Mouse (Mus musculus) liver, adult 2 months (tissue): ENCODE data around the gene Olfr329-ps. TPM values are rescaled to one million over a fixed set of nuclear protein-coding genes. Genes with fewer than 3 reads are reported as not detected.

Source experiments
- DNase-seq: peaks from one replicate; pipeline ENCODE4 v3.0.0-alpha.2; 2011; ENCODE audit warnings: low read depth, low spot score; ENCODE audit errors: extremely low read depth
- H3K27ac ChIP-seq: fragments of 200-500 bp; replicated peaks from 2 replicates; pipeline ENCODE4 v1.5.1; 2012; ENCODE audit warnings: low read depth, mild to moderate bottlenecking, control low read depth, inconsistent platforms, low read length; ENCODE audit not compliant: insufficient read depth
- H3K27me3 ChIP-seq: fragments of 200-500 bp; 2 replicates; pipeline ENCODE4 v1.6.1; 2012; ENCODE audit warnings: mild to moderate bottlenecking, moderate library complexity, low read length, inconsistent platforms; ENCODE audit not compliant: control insufficient read depth, insufficient read depth
- H3K36me3 ChIP-seq: fragments of 200-500 bp; 2 replicates; pipeline ENCODE4 v1.6.1; 2012; ENCODE audit warnings: low read length, inconsistent platforms; ENCODE audit not compliant: control insufficient read depth, insufficient read depth
- H3K4me1 ChIP-seq: fragments of 200-500 bp; 2 replicates; pipeline ENCODE4 v1.6.1; 2011; ENCODE audit warnings: low read length; ENCODE audit not compliant: control insufficient read depth, insufficient read depth
- H3K4me3 ChIP-seq: fragments of 200-500 bp; 2 replicates; pipeline ENCODE4 v1.5.1; 2011; ENCODE audit warnings: low read depth, mild to moderate bottlenecking, control low read depth, low read length, moderate library complexity; ENCODE audit not compliant: insufficient read depth
- H3K79me2 ChIP-seq: fragments of 200-500 bp; 2 replicates; pipeline ENCODE4 v1.6.1; 2012; ENCODE audit warnings: inconsistent platforms, mild to moderate bottlenecking, low read length, moderate library complexity; ENCODE audit not compliant: control insufficient read depth, insufficient read depth
- H3K9ac ChIP-seq: fragments of 200-500 bp; 2 replicates; pipeline ENCODE4 v1.6.1; 2012; ENCODE audit warnings: low read depth, mild to moderate bottlenecking, control low read depth, inconsistent platforms, low read length
- CTCF ChIP-seq: fragments of 200-500 bp; IDR thresholded peaks from 2 replicates; pipeline ENCODE4 v1.5.1; 2011; ENCODE audit warnings: low read depth, low read length, control low read depth
- POLR2A ChIP-seq: fragments of 200-500 bp; IDR thresholded peaks from 2 replicates; pipeline ENCODE4 v1.6.1; 2011; ENCODE audit warnings: low read length, control low read depth; ENCODE audit not compliant: insufficient read depth; ENCODE audit errors: extremely low read depth
- WGBS: fragments of 180-500 bp; shearing (Covaris S2); methylation state at CpG from one replicate; pipeline ENCODE4 v1.1.7; 2018; 5-methylcytosine and 5-hydroxymethylcytosine counted together
- polyA plus RNA-seq: library from polyadenylated mRNA; depleted of rRNA; stranded (reverse); fragments of >200 nt; gene quantifications from 2 replicates; pipeline ENCODE4 v1.2.3, GENCODE M21; 2012; rRNA removed
- total RNA-seq: library from RNA; depleted of rRNA; stranded (reverse); fragments of >200 nt; gene quantifications from 2 replicates; pipeline ENCODE4 v1.2.3, GENCODE M21; 2014; rRNA removed

Olfr329-ps gene
- not detected in 2 replicates for total RNA-seq
- not detected in 2 replicates for polyA plus RNA-seq

GRCm38 (mm10) chr11:58546322-58546721 lies at the start of gene Olfr329-ps:
TSS of gene Olfr329-ps (minus strand) at chr11:58546422.
- H3K9ac ChIP-seq, result no peak within 1 kb of the TSS
- peaks cover 3% of the 10 kb centered on the region; the same call in 1 of the 2 replicates for H3K4me1 ChIP-seq
- H3K79me2 ChIP-seq, result no peaks in the 10 kb centered on the region
- H3K4me3 ChIP-seq, result no peak within 1 kb of the TSS
- 70% methylated on average over 5 of the region's 5 CpGs for WGBS
- no peaks in the 10 kb centered on the region for H3K27me3 ChIP-seq
- DNase-seq, result peak; percentile 4
- no peaks in the 10 kb centered on the region for H3K36me3 ChIP-seq
- TF ChIP-seq CTCF, result no peak
- TF ChIP-seq POLR2A, result no peak
- H3K27ac ChIP-seq, result no peak within 1 kb of the TSS

- DNase-seq, result no peak
- Histone ChIP-seq H3K79me2 (no peaks in the 10 kb centered on the region), H3K27me3 (no peaks in the 10 kb centered on the region), H3K36me3 (no peaks in the 10 kb centered on the region), H3K4me3 (no peak within 1 kb of the TSS), H3K27ac (no peak within 1 kb of the TSS), H3K4me1 (no peaks in the 10 kb centered on the region), H3K9ac (no peak within 1 kb of the TSS)
- WGBS, result 82% methylated on average over 6 of the region's 6 CpGs
- TF ChIP-seq POLR2A (no peak), CTCF (no peak)
These were observed 48.6 kb upstream of the Olfr329-ps start, which contains the start of gene Olfr324 for GRCm38 (mm10) chr11:58594814-58595213. TSS of gene Olfr324 (plus strand) at chr11:58595114.

GRCm38 (mm10) chr11:58588620-58589250 lies 42.5 kb upstream of the Olfr329-ps start:
- no peaks in the 10 kb centered on the region for H3K36me3 ChIP-seq
- no peak overlapping the region for H3K9ac ChIP-seq
- 65% methylated on average over 3 of the region's 3 CpGs for WGBS
- H3K27ac ChIP-seq, result no peak overlapping the region
- DNase-seq, result no peak
- H3K4me1 ChIP-seq, result no peaks in the 10 kb centered on the region
- no peak overlapping the region for H3K4me3 ChIP-seq
- no peaks in the 10 kb centered on the region for H3K79me2 ChIP-seq
- TF ChIP-seq POLR2A (no peak), CTCF (no peak)
- no peaks in the 10 kb centered on the region for H3K27me3 ChIP-seq

- peak; percentile 49; the same call in 1 of the 2 replicates for TF ChIP-seq CTCF
- no peak for TF ChIP-seq POLR2A
These were observed 41.7 kb upstream of the Olfr329-ps start for GRCm38 (mm10) chr11:58587898-58588348.

GRCm38 (mm10) chr11:58578636-58579035 lies 32.4 kb upstream of the Olfr329-ps start:
- no peaks in the 10 kb centered on the region for H3K79me2 ChIP-seq
- H3K27ac ChIP-seq, result no peak overlapping the region
- DNase-seq, result no peak
- TF ChIP-seq CTCF (no peak), POLR2A (no peak)
- H3K36me3 ChIP-seq, result no peaks in the 10 kb centered on the region
- no peaks in the 10 kb centered on the region for H3K27me3 ChIP-seq
- WGBS, result 75% methylated on average over 8 of the region's 8 CpGs
- H3K4me3 ChIP-seq, result no peak overlapping the region
- H3K9ac ChIP-seq, result no peak overlapping the region
- no peaks in the 10 kb centered on the region for H3K4me1 ChIP-seq

More at GRCm38 (mm10) chr11:58587898-58588348, 41.7 kb upstream of the Olfr329-ps start:
- 71% methylated on average over 7 of the region's 7 CpGs for WGBS
- no peaks in the 10 kb centered on the region for H3K4me1 ChIP-seq
- no peak overlapping the region for H3K4me3 ChIP-seq
- H3K9ac ChIP-seq, result no peak overlapping the region
- no peaks in the 10 kb centered on the region for H3K27me3 ChIP-seq
- no peaks in the 10 kb centered on the region for H3K79me2 ChIP-seq
- no peak overlapping the region for H3K27ac ChIP-seq
- no peaks in the 10 kb centered on the region for H3K36me3 ChIP-seq
- no peak for DNase-seq

GRCm38 (mm10) chr11:58577430-58577829 lies 31.2 kb upstream of the Olfr329-ps start, which contains the start of gene Olfr325:
TSS of gene Olfr325 (plus strand) at chr11:58577730.
- H3K4me3 ChIP-seq, result no peak within 1 kb of the TSS
- 73% methylated on average over 1 of the region's 1 CpGs for WGBS

More at GRCm38 (mm10) chr11:58577430-58577829, 31.2 kb upstream of the Olfr329-ps start, which contains the start of gene Olfr325:
- H3K4me1 ChIP-seq, result no peaks in the 10 kb centered on the region
- no peak within 1 kb of the TSS for H3K27ac ChIP-seq
- H3K27me3 ChIP-seq, result no peaks in the 10 kb centered on the region
- TF ChIP-seq CTCF (no peak), POLR2A (no peak)
- no peaks in the 10 kb centered on the region for H3K36me3 ChIP-seq
- no peaks in the 10 kb centered on the region for H3K79me2 ChIP-seq
- DNase-seq, result no peak
- no peak within 1 kb of the TSS for H3K9ac ChIP-seq
